Mouse (Mus musculus): ENCODE measurements around the gene Ttc30a1. TPM values are rescaled to one million over a fixed set of nuclear protein-coding genes. Genes with fewer than 3 reads are reported as not detected.
"Not testable (repeated sequence)": the region's sequence is repeated elsewhere in the genome, so short reads cannot be mapped to it uniquely, and the experiment has no call there.

Ttc30a1 gene
- total RNA-seq, 2 experiments from 2014 or later = 0.82 to 1.1 TPM

GRCm38 (mm10) chr2:75938117-75939063, 43.4 kb downstream of the Ttc30a1 start, which contains the start of gene Ttc30b:
TSS of gene Ttc30b (minus strand) at chr2:75938585.
- intact Hi-C loops (cut with DNase I; ENCODE audit: low total_unique reads) = no loop called here
- peak; percentile 77 for DNase-seq

- DNase-seq; intact Hi-C loops (cut with DNase I; ENCODE audit: low total_unique reads): not testable (repeated sequence)
These were observed 44.1 kb downstream of the Ttc30a1 start for GRCm38 (mm10) chr2:75937520-75938116.

- DNase-seq; intact Hi-C loops (cut with DNase I; ENCODE audit: low total_unique reads): not testable (repeated sequence)
These were observed 45.1 kb downstream of the Ttc30a1 start for GRCm38 (mm10) chr2:75936685-75937084.

GRCm38 (mm10) chr2:75933541-75933940, 48.2 kb downstream of the Ttc30a1 start:
- intact Hi-C loops (cut with DNase I; ENCODE audit: low total_unique reads) = no loop called here
- no peak for DNase-seq

- intact Hi-C loops (cut with DNase I; ENCODE audit: low total_unique reads) = no loop called here
- DNase-seq = no peak
These were observed 50.8 kb downstream of the Ttc30a1 start for GRCm38 (mm10) chr2:75930941-75931340.

GRCm38 (mm10) chr2:75929786-75930444, 51.9 kb downstream of the Ttc30a1 start:
- intact Hi-C loops (cut with DNase I; ENCODE audit: low total_unique reads) = no loop called here
- DNase-seq = no peak

GRCm38 (mm10) chr2:75929141-75929540, 52.6 kb downstream of the Ttc30a1 start:
- intact Hi-C loops (cut with DNase I; ENCODE audit: low total_unique reads) = no loop called here
- no peak for DNase-seq

Other genes with a start within 250 kb of the Ttc30a1 start
- 10 to 100 TPM; 23.0 to 25.9 TPM for gene Agps, start 149.8 kb downstream of the Ttc30a1 start, total RNA-seq (2021)
- gene Ttc30b, start 43.4 kb downstream of the Ttc30a1 start, total RNA-seq (2021) = 1 to 10 TPM; 4.1 to 4.4 TPM
- under 1 TPM; 0.18 to 0.27 TPM for gene Ttc30a2, start 3.8 kb downstream of the Ttc30a1 start, total RNA-seq (2021)